Mouse (Mus musculus): Measurements from ENCODE around the gene Zbtb45. TPM values are rescaled to one million over a fixed set of nuclear protein-coding genes. Genes with fewer than 3 reads are reported as not detected.

Zbtb45 gene
- polyA plus RNA-seq, 1 experiment from 2014 or later, result 32.8 TPM

GRCm38 (mm10) chr7:13007341-13008092 lies 2.3 kb downstream of the Zbtb45 start:
- 0 out of 2 replicates have a peak, but pooled peaks cover 3% of the 10 kb centered on the region for H3K27me3 ChIP-seq
- peak overlapping the region; percentile 4; the same call in 1 of the 2 replicates for H3K4me3 ChIP-seq
- peak overlapping the region; percentile 84 for H3K9ac ChIP-seq
- no peaks in the 10 kb centered on the region for H3K9me3 ChIP-seq (replicated peaks)
- no peak for ATAC-seq
- WGBS, result 37% methylated on average over 57 of the region's 57 CpGs
- peaks cover 26% of the 10 kb centered on the region for H3K4me1 ChIP-seq
- peak overlapping the region; percentile 74 for H3K4me2 ChIP-seq
- no peak overlapping the region for H3K27ac ChIP-seq
- peaks cover 45% of the 10 kb centered on the region for H3K36me3 ChIP-seq (ENCODE audit: poor library complexity, severe bottlenecking)

- no peak overlapping the region for H3K4me3 ChIP-seq
- 89% methylated on average over 10 of the region's 10 CpGs for WGBS
- peaks cover 45% of the 10 kb centered on the region for H3K36me3 ChIP-seq (ENCODE audit: poor library complexity, severe bottlenecking)
- H3K27ac ChIP-seq, result no peak overlapping the region
- H3K9ac ChIP-seq, result no peak overlapping the region
- H3K4me2 ChIP-seq, result no peak overlapping the region
- no peaks in the 10 kb centered on the region for H3K9me3 ChIP-seq (replicated peaks)
- H3K27me3 ChIP-seq, result 0 out of 2 replicates have a peak, but pooled peaks cover 3% of the 10 kb centered on the region
- ATAC-seq, result no peak
- peaks cover 26% of the 10 kb centered on the region for H3K4me1 ChIP-seq
Measured at GRCm38 (mm10) chr7:13006531-13006930, 3.3 kb downstream of the Zbtb45 start.

GRCm38 (mm10) chr7:13006011-13006410 lies 3.8 kb downstream of the Zbtb45 start:
- Histone ChIP-seq H3K9ac (0 out of 2 replicates have a peak overlapping the region, but pooled peaks have one; percentile 22), H3K36me3 (ENCODE audit: poor library complexity, severe bottlenecking) (peaks cover 45% of the 10 kb centered on the region), H3K4me3 (no peak overlapping the region), H3K4me2 (no peak overlapping the region), H3K4me1 (peaks cover 26% of the 10 kb centered on the region), H3K27ac (no peak overlapping the region), H3K9me3 (replicated peaks) (no peaks in the 10 kb centered on the region), H3K27me3 (0 out of 2 replicates have a peak, but pooled peaks cover 3% of the 10 kb centered on the region)
- 84% methylated on average over 17 of the region's 17 CpGs for WGBS
- ATAC-seq, result no peak

GRCm38 (mm10) chr7:13003380-13003779 lies 6.5 kb downstream of the Zbtb45 start:
- H3K27ac ChIP-seq, result no peak overlapping the region
- H3K9me3 ChIP-seq (replicated peaks), result no peaks in the 10 kb centered on the region
- H3K4me2 ChIP-seq, result no peak overlapping the region
- H3K4me1 ChIP-seq, result peaks cover 14% of the 10 kb centered on the region
- WGBS, result 77% methylated on average over 5 of the region's 5 CpGs
- no peak for ATAC-seq
- H3K36me3 ChIP-seq (ENCODE audit: poor library complexity, severe bottlenecking), result peaks cover 45% of the 10 kb centered on the region
- H3K4me3 ChIP-seq, result no peak overlapping the region
- H3K9ac ChIP-seq, result no peak overlapping the region
- H3K27me3 ChIP-seq, result 0 out of 2 replicates have a peak, but pooled peaks cover 3% of the 10 kb centered on the region

GRCm38 (mm10) chr7:13001584-13001983 lies 8.2 kb downstream of the Zbtb45 start:
- H3K9me3 ChIP-seq (replicated peaks), result no peaks in the 10 kb centered on the region
- H3K4me3 ChIP-seq, result no peak overlapping the region
- 85% methylated on average over 1 of the region's 1 CpGs for WGBS
- H3K27ac ChIP-seq, result no peak overlapping the region
- H3K36me3 ChIP-seq (ENCODE audit: poor library complexity, severe bottlenecking), result peaks cover 29% of the 10 kb centered on the region
- ATAC-seq, result no peak
- H3K4me2 ChIP-seq, result no peak overlapping the region
- no peaks in the 10 kb centered on the region for H3K4me1 ChIP-seq
- no peak overlapping the region for H3K9ac ChIP-seq
- H3K27me3 ChIP-seq, result no peaks in the 10 kb centered on the region; the same call in 1 of the 2 replicates

- H3K4me3 ChIP-seq, result no peak within 1 kb of the TSS
- 87% methylated on average over 3 of the region's 3 CpGs for WGBS
Measured at GRCm38 (mm10) chr7:12998851-12999250, 11.0 kb downstream of the Zbtb45 start, which contains the start of gene Trim28. Trim28 (plus strand) TSS chr7:12999114.

GRCm38 (mm10) chr7:12998053-12998452 lies 11.8 kb downstream of the Zbtb45 start, which contains the start of gene Slc27a5:
Slc27a5 (minus strand) TSS chr7:12998192.
- H3K4me3 ChIP-seq, result no peak within 1 kb of the TSS
- no peak within 1 kb of the TSS for H3K9ac ChIP-seq
- H3K27me3 ChIP-seq, result no peaks in the 10 kb centered on the region; the same call in 1 of the 2 replicates
- no peaks in the 10 kb centered on the region for H3K36me3 ChIP-seq (ENCODE audit: poor library complexity, severe bottlenecking)
- 80% methylated on average over 5 of the region's 5 CpGs for WGBS
- H3K27ac ChIP-seq, result no peak within 1 kb of the TSS
- H3K4me2 ChIP-seq, result no peak within 1 kb of the TSS
- H3K4me1 ChIP-seq, result no peaks in the 10 kb centered on the region
- no peaks in the 10 kb centered on the region for H3K9me3 ChIP-seq (replicated peaks)
- no peak for ATAC-seq

More at GRCm38 (mm10) chr7:12998851-12999250, 11.0 kb downstream of the Zbtb45 start, which contains the start of gene Trim28:
- Histone ChIP-seq H3K27ac (no peak within 1 kb of the TSS), H3K9ac (no peak within 1 kb of the TSS), H3K9me3 (replicated peaks) (no peaks in the 10 kb centered on the region), H3K27me3 (no peaks in the 10 kb centered on the region; the same call in 1 of the 2 replicates), H3K4me1 (no peaks in the 10 kb centered on the region), H3K36me3 (ENCODE audit: poor library complexity, severe bottlenecking) (peaks cover 7% of the 10 kb centered on the region; the same call in 1 of the 2 replicates), H3K4me2 (no peak within 1 kb of the TSS)
- ATAC-seq, result no peak

GRCm38 (mm10) chr7:12997230-12997629 lies 12.6 kb downstream of the Zbtb45 start:
- ATAC-seq, result no peak
- H3K9me3 ChIP-seq (replicated peaks), result no peaks in the 10 kb centered on the region
- no peaks in the 10 kb centered on the region for H3K4me1 ChIP-seq
- no peak overlapping the region for H3K27ac ChIP-seq
- 73% methylated on average over 5 of the region's 5 CpGs for WGBS
- no peaks in the 10 kb centered on the region for H3K36me3 ChIP-seq (ENCODE audit: poor library complexity, severe bottlenecking)
- no peak overlapping the region for H3K4me2 ChIP-seq
- H3K4me3 ChIP-seq, result no peak overlapping the region
- H3K27me3 ChIP-seq, result no peaks in the 10 kb centered on the region; the same call in 1 of the 2 replicates
- H3K9ac ChIP-seq, result no peak overlapping the region

- no peaks in the 10 kb centered on the region for H3K4me1 ChIP-seq
Measured at GRCm38 (mm10) chr7:12995862-12996261, 14.0 kb downstream of the Zbtb45 start.

GRCm38 (mm10) chr7:12993148-12993547 lies 16.7 kb downstream of the Zbtb45 start:
- no peak overlapping the region for H3K27ac ChIP-seq
- H3K9me3 ChIP-seq (replicated peaks), result no peaks in the 10 kb centered on the region
- no peak overlapping the region for H3K9ac ChIP-seq
- H3K4me2 ChIP-seq, result no peak overlapping the region
- H3K27me3 ChIP-seq, result no peaks in the 10 kb centered on the region; the same call in 1 of the 2 replicates
- ATAC-seq, result no peak
- no peaks in the 10 kb centered on the region for H3K36me3 ChIP-seq (ENCODE audit: poor library complexity, severe bottlenecking)
- H3K4me3 ChIP-seq, result no peak overlapping the region
- no peaks in the 10 kb centered on the region for H3K4me1 ChIP-seq
- 88% methylated on average over 10 of the region's 10 CpGs for WGBS

More at GRCm38 (mm10) chr7:12995862-12996261, 14.0 kb downstream of the Zbtb45 start:
- no peak overlapping the region for H3K4me3 ChIP-seq
- no peak overlapping the region for H3K4me2 ChIP-seq
- H3K27ac ChIP-seq, result no peak overlapping the region
- H3K27me3 ChIP-seq, result no peaks in the 10 kb centered on the region; the same call in 1 of the 2 replicates
- H3K9me3 ChIP-seq (replicated peaks), result no peaks in the 10 kb centered on the region
- ATAC-seq, result no peak
- no peak overlapping the region for H3K9ac ChIP-seq
- H3K36me3 ChIP-seq (ENCODE audit: poor library complexity, severe bottlenecking), result no peaks in the 10 kb centered on the region

- H3K4me1 ChIP-seq, result no peaks in the 10 kb centered on the region
- no peak overlapping the region for H3K27ac ChIP-seq
- 5% methylated on average over 3 of the region's 3 CpGs for WGBS
- no peak for ATAC-seq
- no peaks in the 10 kb centered on the region for H3K9me3 ChIP-seq (replicated peaks)
- H3K4me2 ChIP-seq, result no peak overlapping the region
- H3K27me3 ChIP-seq, result no peaks in the 10 kb centered on the region
- H3K36me3 ChIP-seq (ENCODE audit: poor library complexity, severe bottlenecking), result no peaks in the 10 kb centered on the region
- H3K4me3 ChIP-seq, result no peak overlapping the region
- no peak overlapping the region for H3K9ac ChIP-seq
Measured at GRCm38 (mm10) chr7:12992222-12992621, 17.6 kb downstream of the Zbtb45 start.

- Histone ChIP-seq H3K36me3 (ENCODE audit: poor library complexity, severe bottlenecking) (0 out of 2 replicates have a peak, but pooled peaks cover 1% of the 10 kb centered on the region), H3K4me3 (no peak overlapping the region), H3K9me3 (replicated peaks) (no peaks in the 10 kb centered on the region), H3K27me3 (no peaks in the 10 kb centered on the region), H3K4me1 (no peaks in the 10 kb centered on the region), H3K9ac (no peak overlapping the region), H3K4me2 (no peak overlapping the region), H3K27ac (no peak overlapping the region)
- 86% methylated on average over 8 of the region's 8 CpGs for WGBS
- no peak for ATAC-seq
Measured at GRCm38 (mm10) chr7:12987409-12988189, 22.2 kb downstream of the Zbtb45 start.

Measured in forebrain, embryonic 13.5 days (tissue).